Mouse (Mus musculus): ENCODE measurements around the gene Ptpn20.
A peak's percentile ranks its signal among the peaks of the same experiment; 100 is the strongest.

Gene Ptpn20

DNA sequence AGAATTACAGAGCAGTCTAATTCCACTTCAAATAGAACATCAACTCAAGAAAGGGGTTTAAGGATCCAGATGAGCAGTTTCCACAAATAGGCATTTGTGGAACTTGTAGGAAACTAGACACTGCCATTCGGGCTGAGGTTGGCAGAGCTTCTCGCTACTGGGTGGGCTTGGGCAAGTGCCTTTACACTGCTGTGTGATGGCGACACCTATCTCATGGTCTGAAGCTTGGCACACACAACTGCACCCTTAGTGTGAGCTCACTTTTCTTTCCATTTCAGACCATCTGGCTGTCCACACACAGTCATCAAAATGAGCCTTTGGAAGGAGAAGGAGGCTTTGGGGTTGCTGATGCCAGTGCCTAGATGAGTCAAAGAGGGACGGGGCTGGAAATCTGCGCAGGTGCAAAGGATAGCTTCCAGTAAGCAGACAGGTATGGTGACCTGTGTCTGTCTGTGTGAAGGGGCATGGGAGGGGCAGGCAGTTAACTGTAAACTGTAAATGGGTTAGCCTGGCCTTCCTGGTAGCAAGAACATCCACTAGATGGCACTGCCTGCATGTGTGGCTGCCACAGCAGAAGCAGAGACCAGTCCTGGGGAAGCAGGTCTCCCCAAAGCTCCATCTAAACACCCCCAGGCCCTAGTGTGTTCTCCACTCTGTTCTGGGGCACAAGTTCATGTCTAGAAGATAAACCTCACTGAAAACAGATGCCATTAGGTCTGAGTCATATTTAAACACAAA is 84.5 kb downstream of the Ptpn20 start:
- DNase-seq (ENCODE audit: low spot score in 2 of 2): peak in 1 of 2 experiments; percentile 21

DNA sequence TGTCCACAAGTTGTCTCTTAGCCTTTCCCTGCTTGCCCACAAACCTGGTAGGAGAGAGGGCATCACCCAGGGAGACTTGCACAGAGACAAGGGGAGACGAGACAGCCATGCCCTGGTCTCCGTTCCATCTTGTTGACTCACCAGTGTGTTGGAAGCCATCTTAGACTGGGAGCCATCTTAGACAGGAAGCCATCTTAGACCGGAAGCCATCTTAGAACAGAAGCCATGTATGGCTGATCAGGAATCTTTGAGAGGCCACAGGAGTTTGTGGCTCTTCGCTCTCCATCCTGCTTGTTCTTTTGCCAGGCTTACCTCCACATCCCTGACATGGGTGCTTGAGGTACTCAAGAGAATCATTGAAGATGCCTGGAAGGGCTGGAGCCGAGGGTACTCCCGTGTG is 89.0 kb downstream of the Ptpn20 start:
- DNase-seq (ENCODE audit: low spot score in 2 of 2): no peak

DNA sequence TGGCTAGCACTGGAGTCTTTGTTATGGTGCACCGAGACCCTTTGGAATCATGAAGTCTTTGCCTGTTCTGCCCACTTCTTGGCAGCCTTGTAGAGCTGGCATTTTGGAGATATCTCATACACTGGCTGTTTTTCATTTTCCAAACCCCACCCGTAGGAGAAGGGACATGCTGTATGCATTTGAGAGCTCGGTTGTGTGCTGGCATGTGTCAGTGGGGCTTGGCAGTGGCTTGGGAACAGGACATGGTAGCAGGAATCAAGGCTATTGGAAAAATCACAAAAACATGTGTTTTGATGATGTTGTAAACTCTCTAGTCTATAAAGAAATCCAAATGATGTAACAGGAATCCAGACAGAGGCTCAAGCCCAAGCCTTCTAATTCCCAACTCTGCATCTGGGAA is 89.7 kb downstream of the Ptpn20 start:
- no peak for DNase-seq (ENCODE audit: low spot score in 2 of 2)

DNA sequence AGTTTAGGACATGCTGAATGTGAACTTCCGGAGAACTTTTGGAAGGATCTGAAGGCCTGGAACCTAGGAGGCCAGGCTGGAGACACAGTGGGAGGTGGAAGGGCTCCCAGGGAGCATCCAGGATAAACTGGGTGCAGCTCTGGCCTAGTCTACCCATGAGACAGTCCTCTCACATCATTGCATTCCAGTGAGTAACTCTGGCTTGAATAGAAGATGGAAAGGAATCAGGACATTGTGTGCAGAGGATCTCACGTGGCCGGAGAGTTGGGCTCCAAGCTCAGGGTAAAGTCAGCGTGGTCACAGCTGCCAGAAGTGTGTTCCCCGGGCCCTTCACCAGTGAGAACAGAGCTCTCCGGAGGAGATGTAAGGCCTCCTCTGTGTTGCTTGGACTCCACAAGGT is 91.6 kb downstream of the Ptpn20 start:
- no peak for DNase-seq (ENCODE audit: low spot score in 2 of 2)

DNA sequence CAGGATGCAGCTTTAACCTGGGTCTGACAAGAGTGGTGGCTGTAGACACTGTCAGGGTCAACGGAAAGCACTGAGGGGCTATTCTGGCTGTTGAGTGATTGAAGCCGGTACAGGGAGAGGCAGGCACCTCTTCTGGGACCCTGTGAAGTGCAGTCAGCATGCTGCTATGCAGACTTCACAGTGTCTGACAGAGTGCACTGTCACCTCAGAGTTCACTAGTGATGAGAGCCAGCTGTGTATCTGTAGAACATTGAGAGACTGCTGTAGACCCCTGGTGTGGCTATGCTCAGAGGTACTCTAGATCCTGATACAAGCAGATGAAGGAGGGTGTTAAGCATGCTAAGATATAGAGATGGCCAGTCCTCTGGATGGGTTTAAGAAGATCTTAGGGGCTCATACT is 93.8 kb downstream of the Ptpn20 start:
- no peak for DNase-seq (ENCODE audit: low spot score in 2 of 2)

DNA sequence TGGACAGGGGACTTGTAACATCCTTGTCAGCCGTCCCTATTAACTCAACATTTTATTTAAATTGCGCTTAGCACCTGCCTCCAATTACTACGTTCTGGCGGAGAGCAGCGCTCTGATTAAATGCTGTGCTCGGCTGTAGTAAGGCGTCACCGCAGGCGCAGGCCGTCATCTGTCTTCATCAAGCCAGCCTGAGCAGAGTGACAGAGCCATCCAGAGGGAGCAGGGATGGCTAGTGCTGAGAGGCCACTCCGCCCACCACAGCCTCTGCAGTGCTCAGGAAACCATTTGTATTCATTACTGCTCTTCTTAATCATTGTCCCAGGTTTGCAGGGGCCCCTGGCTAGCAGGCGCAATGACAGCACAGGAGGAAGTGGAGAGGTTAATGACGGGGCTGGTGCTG is 94.7 kb downstream of the Ptpn20 start:
- no peak for DNase-seq (ENCODE audit: low spot score in 2 of 2)

DNA sequence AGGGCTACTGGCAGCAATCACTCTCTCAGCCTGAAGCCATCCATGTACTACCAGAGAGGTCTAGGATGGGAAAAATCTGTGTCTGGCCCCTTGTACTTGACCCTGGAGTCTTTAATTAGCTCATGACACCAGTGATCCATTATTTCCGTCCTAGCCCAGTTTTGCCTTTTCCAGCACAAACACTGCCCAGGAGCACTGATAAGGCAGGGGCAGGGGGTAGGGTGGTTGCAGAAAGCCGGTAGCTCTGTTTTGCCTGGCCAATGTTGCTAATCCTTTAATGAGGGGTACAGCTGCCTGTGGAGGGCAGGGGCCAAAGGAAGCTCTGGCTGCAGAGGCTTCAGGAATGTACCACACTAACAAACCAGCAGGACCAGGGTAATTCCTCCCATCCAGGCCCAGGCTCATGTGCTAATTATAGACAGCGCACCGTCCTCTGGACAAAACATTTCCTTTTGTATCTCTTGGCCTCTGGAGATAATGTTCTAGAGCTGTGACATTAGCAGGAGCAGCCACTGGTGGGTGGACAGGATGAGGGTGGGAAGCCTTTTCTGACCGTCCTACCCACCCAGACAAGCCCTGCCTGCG is 98.5 kb downstream of the Ptpn20 start:
- no peak for DNase-seq (ENCODE audit: low spot score in 2 of 2)

DNA sequence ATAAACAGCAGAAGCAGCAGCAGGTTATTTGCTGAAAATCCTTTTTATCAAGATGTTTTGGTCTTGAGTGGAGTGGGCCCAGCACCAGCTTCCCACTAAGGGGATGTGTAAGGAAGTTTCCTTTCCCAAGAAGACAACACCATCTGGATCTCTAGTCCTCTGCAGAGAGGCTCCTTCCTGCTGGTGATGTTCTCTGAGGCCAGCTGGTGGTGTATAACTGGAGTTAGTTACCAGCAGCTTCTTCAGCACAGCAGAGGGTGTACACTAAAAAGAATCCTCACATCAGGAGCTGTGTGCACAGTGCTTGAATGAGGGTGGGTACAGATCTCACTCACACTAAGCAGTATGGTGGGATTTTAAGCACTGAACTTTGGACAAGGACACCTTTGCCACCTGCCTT is 100.0 kb downstream of the Ptpn20 start:
- DNase-seq (ENCODE audit: low spot score in 2 of 2): no peak
